Mouse (Mus musculus) midbrain, embryonic 16.5 days (tissue): ENCODE data around the gene Prkcsh. TPM values are rescaled to one million over a fixed set of nuclear protein-coding genes. Genes with fewer than 3 reads are reported as not detected.

Experiments used
- ATAC-seq: fragments of 200-750 bp; cut with Nextera tagmentation; 2 replicates; pipeline ENCODE4 v1.8.0; 2017; ENCODE audit warnings: moderate TSS enrichment
- H3K27ac ChIP-seq: fragments of 300-500 bp; sonication (generic); 2 replicates; pipeline ENCODE4 v1.5.1; 2014; ENCODE audit warnings: mild to moderate bottlenecking, low read length, mixed read lengths
- H3K27me3 ChIP-seq: fragments of 300-500 bp; sonication (generic); 2 replicates; pipeline ENCODE4 v1.6.1; 2014; ENCODE audit warnings: low read depth, low read length, mixed read lengths; ENCODE audit not compliant: control insufficient read depth, insufficient read depth
- H3K36me3 ChIP-seq: fragments of 300-500 bp; sonication (generic); 2 replicates; pipeline ENCODE4 v1.6.1; 2014; ENCODE audit warnings: mild to moderate bottlenecking, low read length, moderate library complexity, mixed read lengths; ENCODE audit not compliant: control insufficient read depth, insufficient read depth
- H3K4me1 ChIP-seq: fragments of 300-500 bp; sonication (generic); 2 replicates; pipeline ENCODE4 v1.6.1; 2014; ENCODE audit warnings: mild to moderate bottlenecking, low read length, mixed read lengths; ENCODE audit not compliant: control insufficient read depth, insufficient read depth
- H3K4me2 ChIP-seq: fragments of 300-500 bp; sonication (generic); 2 replicates; pipeline ENCODE4 v1.6.1; 2014; ENCODE audit warnings: mild to moderate bottlenecking, low read length, mixed read lengths
- H3K4me3 ChIP-seq: fragments of 300-500 bp; sonication (generic); 2 replicates; pipeline ENCODE4 v1.5.1; 2014; ENCODE audit warnings: low read depth, mild to moderate bottlenecking, low read length, moderate library complexity, mixed read lengths
- H3K9ac ChIP-seq: fragments of 300-500 bp; sonication (generic); 2 replicates; pipeline ENCODE4 v1.6.1; 2014; ENCODE audit warnings: low read depth, low read length, mixed read lengths
- H3K9me3 ChIP-seq: fragments of 300-500 bp; sonication (generic); replicated peaks from 2 replicates; pipeline ENCODE4 v1.6.1; 2014; ENCODE audit warnings: mild to moderate bottlenecking, low read length, mixed read lengths; ENCODE audit not compliant: control insufficient read depth, poor library complexity, severe bottlenecking
- WGBS: fragments of 180-500 bp; shearing (Covaris S2); extraction: QIAGEN DNeasy Blood & Tissue Kit; methylation state at CpG from one replicate; pipeline ENCODE4 v1.1.7; 2014; 5-methylcytosine and 5-hydroxymethylcytosine counted together
- polyA plus RNA-seq: library from polyadenylated mRNA; unstranded; fragments of >200 nt; fragmentation: Nextera tagmentation; extraction: Ambion mirVana; gene quantifications from 2 replicates; pipeline ENCODE4 v1.2.1, GENCODE M21; 2015

The Prkcsh gene
- polyA plus RNA-seq, 1 experiment from 2014 or later: 83.0 TPM

DNA sequence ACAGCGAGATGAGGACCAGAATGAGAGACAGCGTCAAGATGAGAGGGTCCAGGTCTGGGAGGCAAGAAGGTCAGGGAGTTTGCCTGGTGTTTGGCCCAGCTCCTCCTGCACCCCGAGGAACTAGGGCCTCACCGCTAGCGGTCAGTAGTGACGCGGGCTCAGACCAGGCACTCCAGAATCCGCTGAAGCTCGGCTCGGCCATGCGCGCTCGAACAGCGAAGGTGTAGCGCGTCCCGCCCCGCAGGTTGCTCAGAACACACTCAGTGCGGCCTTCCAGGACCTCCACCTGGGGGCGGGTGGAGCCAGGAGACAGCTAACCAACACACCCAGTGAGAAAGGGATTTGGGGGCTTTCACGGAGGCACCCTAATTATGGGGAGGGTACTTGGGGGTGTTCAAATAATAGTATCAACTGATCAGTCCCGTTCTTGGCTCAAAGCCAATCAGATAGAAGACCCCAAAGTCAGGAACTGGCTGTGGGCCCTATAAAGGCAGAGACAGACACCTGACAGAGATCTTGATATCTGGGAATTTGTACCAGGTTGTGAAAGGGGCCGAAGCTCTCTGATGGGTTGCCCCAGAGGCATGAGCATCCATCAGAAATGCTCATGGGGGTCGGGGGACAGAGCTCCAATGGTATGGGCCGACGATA is 41.9 kb upstream of the Prkcsh start:
- peaks cover 49% of the 10 kb centered on the region for H3K27me3 ChIP-seq
- peaks cover 23% of the 10 kb centered on the region for H3K4me1 ChIP-seq
- H3K27ac ChIP-seq: no peak overlapping the region
- no peaks in the 10 kb centered on the region for H3K36me3 ChIP-seq
- ATAC-seq: no peak
- H3K4me2 ChIP-seq: no peak overlapping the region
- no peak overlapping the region; the same call in 1 of the 2 replicates for H3K4me3 ChIP-seq
- H3K9me3 ChIP-seq: no peaks in the 10 kb centered on the region
- no peak overlapping the region for H3K9ac ChIP-seq
- 9% methylated on average over 26 of the region's 26 CpGs for WGBS

DNA sequence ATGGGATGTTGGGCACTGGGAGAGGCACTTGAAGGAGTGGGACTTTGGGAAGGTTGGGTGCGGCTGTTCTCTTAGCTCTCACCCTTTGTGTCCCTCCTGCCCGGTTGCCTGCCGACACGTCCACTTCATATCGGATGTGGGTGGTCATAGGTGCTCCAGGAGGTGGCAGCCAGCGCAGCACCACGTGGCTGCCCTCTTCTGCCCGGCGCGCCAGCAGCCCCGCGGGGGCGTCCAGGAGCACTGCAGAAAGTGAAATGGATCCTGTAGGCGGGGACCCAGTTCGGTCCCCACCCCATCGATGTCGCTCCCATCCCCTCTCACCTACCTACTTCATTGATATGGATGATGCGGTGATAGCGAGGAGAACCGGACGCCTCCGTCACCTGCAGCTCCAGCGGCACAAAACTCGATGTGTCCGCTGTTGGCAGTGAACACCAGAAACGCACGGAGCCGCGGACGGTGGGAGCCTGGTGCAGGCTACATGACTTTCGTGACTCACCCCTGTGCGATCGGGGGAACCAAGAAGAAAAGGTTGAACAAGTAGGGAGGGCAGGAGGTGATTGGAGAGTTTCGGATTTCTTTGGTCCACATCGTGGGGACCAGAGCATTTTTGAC is 41.1 kb upstream of the Prkcsh start:
- H3K9me3 ChIP-seq: no peaks in the 10 kb centered on the region
- H3K4me3 ChIP-seq: peak overlapping the region; percentile 39
- ATAC-seq: no peak
- peaks cover 49% of the 10 kb centered on the region for H3K27me3 ChIP-seq
- no peaks in the 10 kb centered on the region for H3K36me3 ChIP-seq
- peaks cover 19% of the 10 kb centered on the region for H3K4me1 ChIP-seq
- WGBS: 1% methylated on average over 35 of the region's 35 CpGs
- 0 out of 2 replicates have a peak overlapping the region, but pooled peaks have one; percentile 30 for H3K9ac ChIP-seq
- H3K27ac ChIP-seq: no peak overlapping the region
- peak overlapping the region; percentile 77 for H3K4me2 ChIP-seq

- Histone ChIP-seq H3K9ac (no peak overlapping the region), H3K4me3 (peak overlapping the region; percentile 39), H3K9me3 (no peaks in the 10 kb centered on the region), H3K27me3 (peaks cover 49% of the 10 kb centered on the region), H3K27ac (no peak overlapping the region), H3K36me3 (no peaks in the 10 kb centered on the region), H3K4me1 (peaks cover 17% of the 10 kb centered on the region), H3K4me2 (peak overlapping the region; percentile 77)
- peak; percentile 23; the same call in 1 of the 2 replicates for ATAC-seq
- 2% methylated on average over 14 of the region's 15 CpGs for WGBS
Measured at GRCm38 (mm10) chr9:21962010-21962409, 40.6 kb upstream of the Prkcsh start.

GRCm38 (mm10) chr9:21962416-21963059 is 40.1 kb upstream of the Prkcsh start:
- Histone ChIP-seq H3K9ac (peak overlapping the region; percentile 50; the same call in 1 of the 2 replicates), H3K9me3 (no peaks in the 10 kb centered on the region), H3K36me3 (no peaks in the 10 kb centered on the region), H3K4me1 (peaks cover 17% of the 10 kb centered on the region), H3K4me2 (peak overlapping the region; percentile 77), H3K4me3 (peak overlapping the region; percentile 39), H3K27me3 (peaks cover 49% of the 10 kb centered on the region), H3K27ac (no peak overlapping the region)
- 4% methylated on average over 33 of the region's 34 CpGs for WGBS
- ATAC-seq: peak; percentile 50

DNA sequence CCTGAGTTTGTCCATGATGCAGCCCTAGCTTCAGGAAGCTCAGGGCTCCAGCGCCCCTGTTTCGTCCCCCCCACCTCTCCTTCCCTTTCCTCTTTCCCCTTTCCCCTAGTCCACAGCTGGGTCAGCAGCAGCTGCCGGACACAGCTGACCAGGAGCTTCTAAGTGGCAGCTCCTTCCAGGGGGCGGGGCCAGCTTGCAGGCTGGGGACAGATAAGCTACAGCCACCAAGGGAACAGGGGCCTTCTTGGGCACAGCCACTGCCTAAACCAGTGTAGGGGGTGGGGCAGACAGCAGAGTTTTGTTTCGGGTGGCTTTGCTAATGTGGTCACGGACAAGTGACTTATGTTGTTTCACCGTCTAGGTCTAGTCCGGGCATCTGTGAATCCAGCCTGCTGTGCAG is 39.2 kb upstream of the Prkcsh start, which contains the start of gene Epor:
Gene Epor (minus strand): TSS at position 90 of the 400 bp plus-strand sequence.
- 11% methylated on average over 7 of the region's 8 CpGs for WGBS
- peak within 1 kb of the TSS; percentile 50; the same call in 1 of the 2 replicates for H3K9ac ChIP-seq
- peak within 1 kb of the TSS; percentile 39 for H3K4me3 ChIP-seq
- no peaks in the 10 kb centered on the region for H3K36me3 ChIP-seq
- peaks cover 17% of the 10 kb centered on the region for H3K4me1 ChIP-seq
- H3K27ac ChIP-seq: no peak within 1 kb of the TSS
- no peaks in the 10 kb centered on the region for H3K9me3 ChIP-seq
- peaks cover 49% of the 10 kb centered on the region for H3K27me3 ChIP-seq
- H3K4me2 ChIP-seq: peak within 1 kb of the TSS; percentile 77
- no peak for ATAC-seq

GRCm38 (mm10) chr9:21968883-21969282 is 33.7 kb upstream of the Prkcsh start:
- Histone ChIP-seq H3K4me1 (no peaks in the 10 kb centered on the region), H3K27me3 (peaks cover 3% of the 10 kb centered on the region; the same call in 1 of the 2 replicates), H3K27ac (no peak overlapping the region), H3K36me3 (no peaks in the 10 kb centered on the region), H3K4me3 (no peak overlapping the region), H3K4me2 (no peak overlapping the region), H3K9ac (no peak overlapping the region), H3K9me3 (no peaks in the 10 kb centered on the region)
- 77% methylated on average over 6 of the region's 6 CpGs for WGBS
- no peak for ATAC-seq

DNA sequence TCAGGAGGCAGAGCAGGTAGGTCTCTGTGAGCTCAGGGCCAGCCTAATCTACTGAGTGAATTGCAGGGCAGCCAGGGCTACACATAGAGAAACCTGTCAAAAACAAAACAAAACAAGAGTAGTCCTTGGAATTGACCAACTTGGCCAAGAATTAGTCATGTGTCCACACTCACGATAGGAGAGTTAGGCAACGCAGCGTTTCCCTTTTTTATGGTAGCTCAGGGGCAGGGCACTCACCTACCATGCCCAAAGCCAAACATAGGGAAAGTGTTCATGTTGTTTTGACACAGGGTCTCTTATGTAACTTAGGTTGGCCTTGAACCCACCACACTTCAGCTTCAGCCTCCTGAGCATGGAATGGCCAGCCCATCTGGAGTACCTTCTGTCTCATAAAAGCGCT is 33.3 kb upstream of the Prkcsh start:
- no peak for ATAC-seq
- WGBS: 93% methylated on average over 4 of the region's 4 CpGs
- H3K9ac ChIP-seq: no peak overlapping the region
- no peak overlapping the region for H3K4me3 ChIP-seq
- no peaks in the 10 kb centered on the region for H3K36me3 ChIP-seq
- no peak overlapping the region for H3K4me2 ChIP-seq
- no peak overlapping the region for H3K27ac ChIP-seq
- H3K9me3 ChIP-seq: no peaks in the 10 kb centered on the region
- H3K27me3 ChIP-seq: no peaks in the 10 kb centered on the region
- no peaks in the 10 kb centered on the region for H3K4me1 ChIP-seq

GRCm38 (mm10) chr9:21976626-21977175 is 25.9 kb upstream of the Prkcsh start:
- Histone ChIP-seq H3K9me3 (no peaks in the 10 kb centered on the region), H3K27me3 (no peaks in the 10 kb centered on the region), H3K4me1 (no peaks in the 10 kb centered on the region), H3K27ac (no peak overlapping the region), H3K4me3 (no peak overlapping the region), H3K9ac (no peak overlapping the region), H3K4me2 (no peak overlapping the region), H3K36me3 (no peaks in the 10 kb centered on the region)
- 87% methylated on average over 10 of the region's 10 CpGs for WGBS
- ATAC-seq: no peak
